Mouse (Mus musculus): ENCODE measurements around the gene Itpr1. TPM values are rescaled to one million over a fixed set of nuclear protein-coding genes. Genes with fewer than 3 reads are reported as not detected.

Gene Itpr1
- polyA plus RNA-seq, 1 experiment = 37.7 TPM

DNA sequence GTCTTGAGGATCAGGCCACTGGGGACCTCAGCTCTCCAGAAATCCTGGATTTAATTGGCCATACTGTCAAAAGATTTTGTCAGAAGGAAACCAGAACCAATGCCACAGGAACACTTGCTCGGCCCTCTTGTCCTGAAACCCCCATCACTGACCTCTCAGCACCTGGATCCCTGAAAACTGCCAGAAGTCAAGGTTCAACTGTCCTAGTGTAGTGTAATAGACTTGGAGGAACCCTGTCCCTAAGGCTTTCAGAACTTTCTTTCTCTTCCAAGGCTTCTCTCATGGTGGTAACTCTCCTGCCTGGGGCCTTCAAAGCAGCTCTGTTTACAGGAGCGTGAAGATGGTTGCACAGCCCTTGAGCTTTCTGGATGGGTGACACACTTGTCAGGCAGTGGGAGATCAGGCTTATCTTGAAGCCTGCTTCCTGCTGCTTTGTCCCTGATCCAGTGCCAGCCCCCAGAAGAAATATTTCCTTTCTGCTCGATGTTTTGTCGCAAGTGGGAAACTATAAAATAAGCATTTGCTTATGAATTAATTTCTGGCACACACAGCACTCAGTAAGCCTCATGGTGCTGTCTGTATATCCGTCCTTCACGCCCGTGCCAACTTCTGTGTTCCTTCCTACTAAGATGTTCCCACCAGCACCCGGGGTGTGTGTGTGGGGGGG lies 234.4 kb downstream of the Itpr1 start:
- H3K4me3 ChIP-seq (replicated peaks; ENCODE audit: extremely low read depth, low read depth, low read length) = no peak overlapping the region
- no peak for DNase-seq
- H3K4me1 ChIP-seq (ENCODE audit: control insufficient read depth, insufficient read depth, low read length) = peaks cover 11% of the 10 kb centered on the region
- TF ChIP-seq POLR2A (IDR thresholded peaks at IDR 0.05; ENCODE audit: borderline replicate concordance, extremely low read depth, low read depth, low read length) = no peak
- TF ChIP-seq CTCF (IDR thresholded peaks at IDR 0.05; ENCODE audit: insufficient read depth, low read length) = no peak
- 21% methylated on average over 8 of the region's 8 CpGs for WGBS

DNA sequence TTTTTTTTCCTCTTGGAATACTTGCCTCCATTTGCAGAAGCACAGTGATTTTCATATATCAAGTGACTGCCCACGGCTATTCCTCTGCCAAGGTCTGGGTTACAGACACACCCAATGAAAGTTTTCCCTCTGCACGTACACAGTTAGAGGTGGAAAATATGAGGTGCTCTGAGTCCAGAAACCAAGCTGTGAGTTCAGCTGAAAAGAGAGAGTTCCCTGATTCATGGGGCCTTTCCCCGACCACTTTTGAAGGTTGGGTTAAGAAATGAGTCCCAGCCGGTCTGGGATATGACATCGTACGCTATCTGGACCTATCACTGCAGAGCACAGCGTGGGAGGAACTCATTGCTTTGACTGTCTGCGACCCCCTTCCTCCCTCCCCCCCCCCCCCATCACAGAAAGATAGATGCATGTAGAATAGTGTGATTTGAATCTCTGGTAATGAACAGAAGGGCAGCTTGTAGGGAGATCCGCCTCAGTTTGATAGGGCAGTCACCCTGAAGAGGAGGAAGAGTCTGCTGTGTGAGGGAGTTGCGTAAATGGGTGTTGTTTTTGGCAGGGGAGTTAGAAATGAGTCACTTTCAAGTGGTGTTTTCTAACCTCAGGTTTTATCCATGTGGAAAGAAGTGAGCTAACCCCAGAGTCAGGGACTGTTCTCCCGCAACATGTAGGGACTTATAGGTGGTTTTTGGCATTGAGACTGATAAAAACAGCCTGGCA lies 235.3 kb downstream of the Itpr1 start:
- WGBS = 37% methylated on average over 11 of the region's 11 CpGs
- DNase-seq = peak; percentile 42
- H3K4me1 ChIP-seq (ENCODE audit: control insufficient read depth, insufficient read depth, low read length) = peaks cover 11% of the 10 kb centered on the region
- no peak for TF ChIP-seq CTCF (IDR thresholded peaks at IDR 0.05; ENCODE audit: insufficient read depth, low read length)
- no peak for TF ChIP-seq POLR2A (IDR thresholded peaks at IDR 0.05; ENCODE audit: borderline replicate concordance, extremely low read depth, low read depth, low read length)
- no peak overlapping the region for H3K4me3 ChIP-seq (replicated peaks; ENCODE audit: extremely low read depth, low read depth, low read length)

DNA sequence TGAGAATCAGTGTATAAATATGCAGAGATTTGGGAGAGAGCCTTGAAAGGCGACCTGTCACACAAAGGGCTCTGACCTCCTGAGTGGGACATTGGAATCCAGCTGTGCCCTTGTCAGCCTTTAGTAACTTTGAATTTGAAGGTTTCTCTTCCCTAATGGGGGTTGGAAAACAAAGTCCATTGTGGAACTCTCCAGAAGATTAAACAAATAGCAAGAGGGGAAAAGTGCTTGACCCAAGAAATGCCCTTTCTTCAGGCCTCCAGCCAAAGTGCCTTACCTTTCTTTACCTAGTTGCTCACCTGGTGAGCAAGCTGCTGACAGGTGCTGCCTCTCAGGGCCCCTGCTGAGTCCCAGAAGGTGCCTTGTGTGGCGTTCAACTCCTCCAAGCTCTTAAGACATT lies 236.0 kb downstream of the Itpr1 start:
- DNase-seq = peak; percentile 65
- 55% methylated on average over 2 of the region's 2 CpGs for WGBS
- Histone ChIP-seq H3K4me1 (ENCODE audit: control insufficient read depth, insufficient read depth, low read length) (peaks cover 11% of the 10 kb centered on the region), H3K4me3 (replicated peaks; ENCODE audit: extremely low read depth, low read depth, low read length) (no peak overlapping the region)
- TF ChIP-seq CTCF (IDR thresholded peaks at IDR 0.05; ENCODE audit: insufficient read depth, low read length) = no peak
- no peak for TF ChIP-seq POLR2A (IDR thresholded peaks at IDR 0.05; ENCODE audit: borderline replicate concordance, extremely low read depth, low read depth, low read length)

DNA sequence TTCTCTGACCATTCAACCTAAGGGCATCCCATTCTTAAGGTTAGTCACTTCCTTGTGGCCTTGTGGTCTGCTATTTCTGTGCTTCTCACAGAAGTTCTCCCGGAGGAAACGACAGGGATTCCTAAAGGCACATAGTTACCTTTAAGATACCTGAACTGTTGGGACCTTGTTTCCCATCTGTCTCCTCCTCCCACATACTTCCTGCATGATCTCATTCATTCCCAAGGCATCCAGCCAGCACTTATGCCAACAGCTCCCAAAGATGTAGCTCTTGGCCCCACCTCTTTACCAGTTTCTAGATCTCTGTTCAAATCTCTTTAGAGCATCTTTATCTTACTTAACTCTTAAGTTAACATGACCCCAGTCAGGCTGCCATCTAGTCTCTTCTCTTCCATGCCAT lies 238.6 kb downstream of the Itpr1 start:
- Histone ChIP-seq H3K4me1 (ENCODE audit: control insufficient read depth, insufficient read depth, low read length) (peaks cover 15% of the 10 kb centered on the region), H3K4me3 (replicated peaks; ENCODE audit: extremely low read depth, low read depth, low read length) (no peak overlapping the region)
- peak; percentile 49 for DNase-seq
- TF ChIP-seq CTCF (IDR thresholded peaks at IDR 0.05; ENCODE audit: insufficient read depth, low read length) (no peak), POLR2A (IDR thresholded peaks at IDR 0.05; ENCODE audit: borderline replicate concordance, extremely low read depth, low read depth, low read length) (no peak)
- 42% methylated on average over 2 of the region's 2 CpGs for WGBS

DNA sequence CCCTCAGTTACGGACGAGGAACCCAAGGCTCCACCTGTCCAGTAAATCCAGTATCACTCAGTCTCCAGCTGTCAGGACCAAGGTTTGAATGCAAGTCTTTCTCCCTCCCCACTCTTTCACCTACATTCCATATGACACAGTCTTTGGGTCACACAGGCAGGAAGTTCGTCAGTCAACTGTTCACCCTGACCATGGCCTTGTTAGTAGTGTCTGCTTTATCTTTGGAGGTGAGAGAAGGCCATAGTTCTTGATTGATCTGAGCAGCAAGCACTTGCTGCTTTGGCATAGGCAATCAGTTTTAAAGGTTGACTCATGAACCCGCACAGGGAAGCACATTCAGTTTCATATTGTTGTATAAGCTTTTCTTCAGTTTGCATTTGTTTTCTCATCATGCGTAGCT lies 240.7 kb downstream of the Itpr1 start:
- WGBS = 93% methylated on average over 5 of the region's 5 CpGs
- no peak overlapping the region for H3K4me3 ChIP-seq (replicated peaks; ENCODE audit: extremely low read depth, low read depth, low read length)
- TF ChIP-seq POLR2A (IDR thresholded peaks at IDR 0.05; ENCODE audit: borderline replicate concordance, extremely low read depth, low read depth, low read length) (no peak), CTCF (IDR thresholded peaks at IDR 0.05; ENCODE audit: insufficient read depth, low read length) (no peak)
- DNase-seq = no peak
- H3K4me1 ChIP-seq (ENCODE audit: control insufficient read depth, insufficient read depth, low read length) = peaks cover 11% of the 10 kb centered on the region

DNA sequence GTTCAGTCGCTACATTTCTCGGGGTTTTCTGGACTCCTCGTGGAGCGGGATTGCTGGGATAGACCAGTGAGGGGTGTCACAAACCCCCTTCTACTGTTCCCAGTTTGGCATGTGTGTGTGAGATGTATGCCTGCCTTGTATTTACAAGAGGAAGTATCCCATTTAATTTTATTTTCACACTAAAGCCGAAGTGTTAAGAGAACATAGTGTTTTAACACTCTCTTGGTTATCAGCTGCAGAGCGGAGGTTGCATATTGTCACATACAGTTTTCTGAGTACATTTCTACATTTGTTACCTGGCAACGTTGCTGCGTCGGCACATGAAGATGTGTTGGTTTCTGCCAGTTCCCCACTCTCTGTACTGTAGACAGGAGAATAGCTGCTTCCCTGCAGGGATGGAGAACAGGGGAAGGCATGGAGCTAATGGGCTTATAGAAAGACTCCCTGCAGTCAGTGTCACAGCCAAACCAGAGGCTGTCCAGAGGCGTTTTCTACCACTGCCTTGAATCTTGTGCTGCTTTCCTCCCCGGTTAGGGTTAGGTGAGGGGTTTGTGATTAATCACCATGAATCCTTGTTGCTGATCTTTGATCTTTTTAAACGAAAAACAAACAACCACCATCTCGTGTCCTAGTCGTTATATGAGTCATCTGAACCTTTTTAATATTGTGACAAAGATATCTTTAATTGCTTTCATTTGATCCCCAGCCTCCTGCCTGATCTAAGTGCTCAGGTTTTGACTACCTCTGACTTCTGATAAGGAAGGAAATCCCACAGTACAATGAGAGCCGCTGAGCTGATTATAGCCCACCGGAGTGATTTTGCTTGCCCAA lies 241.4 kb downstream of the Itpr1 start:
- TF ChIP-seq CTCF (IDR thresholded peaks at IDR 0.05; ENCODE audit: insufficient read depth, low read length) = no peak
- TF ChIP-seq POLR2A (IDR thresholded peaks at IDR 0.05; ENCODE audit: borderline replicate concordance, extremely low read depth, low read depth, low read length) = no peak
- H3K4me1 ChIP-seq (ENCODE audit: control insufficient read depth, insufficient read depth, low read length) = peaks cover 9% of the 10 kb centered on the region
- no peak for DNase-seq
- WGBS = 79% methylated on average over 16 of the region's 16 CpGs
- H3K4me3 ChIP-seq (replicated peaks; ENCODE audit: extremely low read depth, low read depth, low read length) = no peak overlapping the region

DNA sequence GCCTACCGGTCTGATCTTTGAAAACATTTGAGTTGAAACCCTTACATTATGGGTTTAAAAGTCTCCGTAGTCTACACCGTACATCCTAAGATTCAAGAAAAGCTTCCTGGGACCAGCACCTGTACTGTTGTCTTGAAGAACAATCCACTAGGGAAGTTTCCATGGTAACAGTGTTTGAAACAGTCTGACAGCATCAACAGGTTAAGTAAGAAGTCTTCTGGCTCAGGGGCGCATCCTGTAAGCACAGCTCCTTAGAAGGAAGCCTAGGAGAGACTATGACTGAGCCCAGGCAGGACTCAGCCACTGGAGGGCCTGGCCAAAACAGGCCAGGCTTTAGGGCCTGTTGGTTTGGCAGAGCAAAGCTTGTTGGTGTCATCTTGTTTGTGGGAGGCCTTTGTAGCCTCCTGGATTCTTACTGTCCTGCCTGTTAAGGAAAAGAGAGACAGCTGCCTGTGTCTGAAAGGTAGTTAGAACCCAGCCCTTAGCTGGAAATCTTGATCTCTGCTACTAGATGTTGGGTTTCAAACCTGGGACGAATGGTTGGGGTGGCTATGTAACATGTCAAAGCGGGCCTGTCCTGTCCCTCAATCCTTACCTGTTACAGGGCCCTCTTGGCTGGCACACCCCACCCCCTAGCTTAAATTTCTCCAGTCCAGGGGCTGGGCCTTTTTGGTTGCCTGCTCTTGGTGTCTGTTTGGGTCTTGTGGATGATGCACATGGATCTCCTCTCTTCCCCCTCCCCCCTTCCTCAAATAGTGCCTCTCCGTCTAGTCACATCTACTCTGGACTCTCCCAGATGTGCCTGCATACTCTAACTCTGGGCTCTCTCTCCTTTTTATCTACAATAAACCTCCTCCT lies 242.3 kb downstream of the Itpr1 start:
- WGBS = 94% methylated on average over 7 of the region's 7 CpGs

DNA sequence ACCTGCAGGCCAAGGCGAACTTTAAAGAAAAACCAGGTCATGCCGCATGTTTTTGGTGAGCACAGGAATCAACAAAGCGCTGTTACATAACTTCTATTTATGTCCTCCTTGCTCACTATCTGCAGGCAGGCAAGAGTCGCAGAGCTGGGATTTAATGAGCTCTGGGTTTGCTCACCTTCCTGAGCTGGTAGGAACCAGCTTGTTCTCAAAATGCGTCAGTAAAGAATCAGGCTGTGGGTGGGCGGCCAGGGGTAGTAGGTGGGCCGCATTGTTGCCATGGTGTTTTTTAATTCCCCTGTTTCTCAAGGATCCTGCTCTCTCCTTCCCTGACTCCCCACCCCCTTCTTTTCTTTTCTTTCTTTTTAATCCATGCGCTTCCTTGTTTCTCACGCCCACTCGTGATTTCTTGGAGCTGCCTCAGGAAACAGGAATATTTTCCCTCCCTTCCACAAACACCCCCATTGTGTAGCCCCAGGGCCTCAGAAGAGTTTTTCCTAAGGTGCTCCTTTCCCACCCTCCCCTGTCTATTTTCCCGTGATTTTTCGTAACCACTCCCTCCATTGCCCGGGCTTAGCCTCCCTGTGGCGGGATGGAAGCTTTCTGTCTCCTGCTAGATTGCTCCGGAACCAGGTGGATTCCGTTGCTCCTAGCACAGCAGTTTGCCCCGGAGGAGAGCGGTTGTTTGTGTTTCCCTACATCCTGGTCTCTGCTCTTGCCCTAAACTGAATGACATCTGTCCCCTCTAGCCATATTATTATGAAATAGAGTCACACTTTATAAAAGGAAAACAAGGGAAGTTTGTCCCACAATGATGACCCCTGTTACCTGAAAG lies 243.6 kb downstream of the Itpr1 start:
- Histone ChIP-seq H3K4me3 (replicated peaks; ENCODE audit: extremely low read depth, low read depth, low read length) (no peak overlapping the region), H3K4me1 (ENCODE audit: control insufficient read depth, insufficient read depth, low read length) (peaks cover 9% of the 10 kb centered on the region)
- peak; percentile 44 for DNase-seq
- TF ChIP-seq POLR2A (IDR thresholded peaks at IDR 0.05; ENCODE audit: borderline replicate concordance, extremely low read depth, low read depth, low read length) (no peak), CTCF (IDR thresholded peaks at IDR 0.05; ENCODE audit: insufficient read depth, low read length) (no peak)
- 26% methylated on average over 18 of the region's 18 CpGs for WGBS

More for the DNA sequence above, 242.3 kb downstream of the Itpr1 start:
- Histone ChIP-seq H3K4me1 (ENCODE audit: control insufficient read depth, insufficient read depth, low read length) (peaks cover 9% of the 10 kb centered on the region), H3K4me3 (replicated peaks; ENCODE audit: extremely low read depth, low read depth, low read length) (no peak overlapping the region)
- no peak for DNase-seq
- TF ChIP-seq CTCF (IDR thresholded peaks at IDR 0.05; ENCODE audit: insufficient read depth, low read length) (no peak), POLR2A (IDR thresholded peaks at IDR 0.05; ENCODE audit: borderline replicate concordance, extremely low read depth, low read depth, low read length) (no peak)

Measured in lung, adult 2 months (tissue).